Mouse (Mus musculus) midbrain, embryonic 13.5 days (tissue): ENCODE measurements around the gene C8b. TPM values are rescaled to one million over a fixed set of nuclear protein-coding genes. Genes with fewer than 3 reads are reported as not detected.

Experiments used
- polyA plus RNA-seq: library from polyadenylated mRNA; unstranded; fragments of >200 nt; fragmentation: Nextera tagmentation; extraction: Ambion mirVana; gene quantifications from 2 replicates; pipeline ENCODE4 v1.2.1, GENCODE M21; 2015

Gene C8b
- polyA plus RNA-seq, 1 experiment from 2014 or later, result not detected

Other genes with a start within 250 kb of the C8b start
- gene Gm17662, start 91.0 kb downstream of the C8b start, polyA plus RNA-seq, result not detected in 2 replicates
- gene C8a, start 110.1 kb downstream of the C8b start, polyA plus RNA-seq, result not detected in 2 replicates
- gene Fyb2, start 147.1 kb downstream of the C8b start, polyA plus RNA-seq, result 0.16 and 0.17 TPM in 2 replicates